Mouse (Mus musculus) c-Kit-negative CD71-positive TER-119-positive erythroid progenitor cells, embryonic 14.5 days (primary cell): ENCODE results near the gene Rgs21.

Experiments used
- DNase-seq: peaks from one replicate; pipeline ENCODE4 v3.0.0-alpha.2; 2013; ENCODE audit warnings: low read depth, low spot score

Gene Rgs21

GRCm38 (mm10) chr1:144567567-144567966, at the start of gene Rgs21:
TSS of gene Rgs21 (minus strand) at chr1:144567667.
- DNase-seq, result no peak

GRCm38 (mm10) chr1:144604071-144604470, 36.6 kb upstream of the Rgs21 start:
- no peak for DNase-seq

GRCm38 (mm10) chr1:144602987-144603386, 35.5 kb upstream of the Rgs21 start:
- DNase-seq, result no peak

- no peak for DNase-seq
Observed at GRCm38 (mm10) chr1:144579321-144579720, 11.9 kb upstream of the Rgs21 start.

- no peak for DNase-seq
Observed at GRCm38 (mm10) chr1:144572972-144573371, 5.5 kb upstream of the Rgs21 start.

GRCm38 (mm10) chr1:144569905-144570304, 2.4 kb upstream of the Rgs21 start:
- no peak for DNase-seq

GRCm38 (mm10) chr1:144545142-144545541, 22.3 kb downstream of the Rgs21 start:
- DNase-seq, result no peak

GRCm38 (mm10) chr1:144544497-144544961, 22.9 kb downstream of the Rgs21 start:
- DNase-seq, result no peak

- DNase-seq, result no peak
Observed at GRCm38 (mm10) chr1:144531746-144532145, 35.7 kb downstream of the Rgs21 start.

GRCm38 (mm10) chr1:144517878-144518426, 49.5 kb downstream of the Rgs21 start:
- DNase-seq, result no peak

- no peak for DNase-seq
Observed at GRCm38 (mm10) chr1:144502241-144502640, 65.2 kb downstream of the Rgs21 start.

- no peak for DNase-seq
Observed at GRCm38 (mm10) chr1:144500423-144500822, 67.0 kb downstream of the Rgs21 start.

GRCm38 (mm10) chr1:144499719-144500118, 67.7 kb downstream of the Rgs21 start:
- no peak for DNase-seq

- no peak for DNase-seq
Observed at GRCm38 (mm10) chr1:144498725-144499124, 68.7 kb downstream of the Rgs21 start.

- no peak for DNase-seq
Observed at GRCm38 (mm10) chr1:144498051-144498450, 69.4 kb downstream of the Rgs21 start.

- DNase-seq, result no peak
Observed at GRCm38 (mm10) chr1:144493336-144493735, 74.1 kb downstream of the Rgs21 start.

- DNase-seq, result no peak
Observed at GRCm38 (mm10) chr1:144488223-144488835, 79.1 kb downstream of the Rgs21 start.
